Mouse (Mus musculus) inflammation-experienced regulatory T-cells (primary cell): ENCODE data around the gene Ranbp6. TPM values are rescaled to one million over a fixed set of nuclear protein-coding genes. Genes with fewer than 3 reads are reported as not detected.

ENCODE experiments used
- polyA plus RNA-seq, 2 experiments: library from polyadenylated mRNA; unstranded; fragments of 100-300 nt; shearing (Covaris generic); gene quantifications; one replicate each; pipeline ENCODE4 v1.2.1; 2017

The Ranbp6 gene
- 10 to 100 TPM in 1 of 2 experiments, 1 to 10 TPM in 1; 9.1 to 12.4 TPM for polyA plus RNA-seq

DNA sequence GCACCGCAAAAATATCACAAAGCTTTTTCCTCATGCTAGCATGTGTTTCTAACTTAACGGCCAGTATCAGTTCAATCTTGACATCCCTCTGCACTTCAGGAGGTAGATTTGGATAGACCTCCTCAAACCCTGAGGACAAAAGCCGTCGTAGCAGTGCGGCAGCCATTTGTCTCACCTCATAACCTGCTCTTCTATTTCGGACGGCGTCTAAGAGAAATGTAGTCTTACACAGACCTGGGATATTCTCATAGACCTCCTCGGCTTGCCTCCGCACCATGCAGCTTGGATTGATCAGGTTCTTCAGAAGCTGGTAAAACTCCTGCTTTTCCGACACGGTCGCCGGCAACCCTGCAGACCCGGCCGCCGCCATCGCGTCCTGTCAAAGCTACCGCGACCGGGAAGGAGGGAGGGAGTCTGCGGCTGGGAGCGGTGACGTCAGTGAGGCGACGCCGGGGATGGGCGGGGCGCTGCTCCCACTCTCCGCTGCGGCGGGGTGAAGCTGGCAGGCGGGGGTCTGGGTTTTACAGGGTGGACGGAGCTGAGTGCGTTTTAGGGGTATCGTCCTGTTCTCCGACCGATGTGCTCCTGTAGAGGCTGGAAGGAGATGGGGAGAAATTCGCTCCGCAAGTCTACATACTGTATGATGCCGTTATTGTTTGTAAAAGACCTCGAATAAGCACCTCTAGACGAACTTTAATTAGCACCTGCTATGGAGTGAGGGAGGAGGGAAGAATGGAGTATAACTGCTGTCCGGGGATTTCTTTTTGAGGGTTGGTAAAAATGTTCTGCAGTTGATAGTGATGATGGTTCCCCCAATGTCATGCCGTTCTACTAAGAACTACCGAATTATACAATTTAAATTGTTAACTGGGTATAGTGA, at the start of gene Ranbp6:
Ranbp6 (minus strand) TSS at position 394 of the 880 bp plus-strand sequence.

DNA sequence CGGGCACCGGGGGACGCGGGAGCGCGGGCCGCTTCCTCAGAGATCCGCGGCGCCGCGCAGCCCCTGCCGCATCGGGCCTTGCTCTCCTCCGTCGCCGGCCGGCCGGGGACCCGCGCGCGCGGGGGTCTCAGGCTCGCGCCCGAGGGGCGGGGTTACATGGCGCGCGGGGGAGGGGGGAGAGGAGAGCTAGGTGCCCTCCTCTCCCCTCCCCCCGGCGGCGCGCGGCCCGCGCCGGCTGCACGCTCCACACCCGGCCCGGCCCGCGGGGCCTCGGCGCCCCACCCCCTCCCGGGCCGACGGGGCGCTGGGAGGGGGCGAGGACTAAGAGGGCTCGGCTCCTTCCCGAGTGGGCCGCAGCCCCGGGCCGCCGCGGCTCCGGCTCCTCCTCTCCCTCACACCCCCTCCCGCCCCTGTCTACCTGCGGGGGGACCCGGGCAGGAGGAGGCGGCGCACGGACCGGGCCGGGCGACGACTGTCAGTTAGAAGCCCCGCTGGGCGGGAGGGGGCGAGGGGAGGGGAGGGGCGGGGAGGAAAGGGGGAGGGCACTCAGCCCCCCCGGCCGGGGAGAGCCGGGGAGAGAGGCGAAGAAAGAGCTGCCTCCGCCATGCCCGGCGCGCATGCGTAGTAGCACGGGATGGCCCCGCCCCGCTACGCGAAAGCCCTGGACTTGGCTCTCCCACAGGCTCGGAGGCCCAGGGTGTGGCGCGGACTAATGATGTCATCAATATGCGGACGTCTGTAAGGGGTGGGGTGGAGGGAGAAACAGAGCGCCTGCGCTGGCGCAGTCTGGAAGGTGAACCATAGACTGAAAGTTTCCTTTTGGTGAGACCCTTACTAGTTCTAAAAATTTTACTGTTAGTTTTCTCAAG, 6.6 kb downstream of the Ranbp6 start, which contains the start of gene 9930021J03Rik:
9930021J03Rik (minus strand) TSS at position 73 of the 869 bp plus-strand sequence.

Other genes starting within 250 kb of the Ranbp6 start
- gene Ermp1, start 164.6 kb downstream of the Ranbp6 start, polyA plus RNA-seq: 10 to 100 TPM; 33.9 to 47.5 TPM
- gene Mlana, start 115.2 kb downstream of the Ranbp6 start, polyA plus RNA-seq: under 1 TPM; 0.35 to 0.69 TPM
- gene 9930021J03Rik, start 7.0 kb downstream of the Ranbp6 start, polyA plus RNA-seq: 10 to 100 TPM in 1 of 2 experiments, 1 to 10 TPM in 1; 8.1 to 11.1 TPM
- gene Il33, start 112.1 kb upstream of the Ranbp6 start, polyA plus RNA-seq: 1 to 10 TPM in 1 of 2 experiments, under 1 TPM in 1; 0.31 to 4.4 TPM
- not detected for gene Trpd52l3, start 190.8 kb upstream of the Ranbp6 start, polyA plus RNA-seq
- 100 to 1,000 TPM in 1 of 2 experiments, 10 to 100 TPM in 1; 92.4 to 102 TPM for gene Uhrf2, start 217.5 kb upstream of the Ranbp6 start, polyA plus RNA-seq